In the genomic region with DNA sequence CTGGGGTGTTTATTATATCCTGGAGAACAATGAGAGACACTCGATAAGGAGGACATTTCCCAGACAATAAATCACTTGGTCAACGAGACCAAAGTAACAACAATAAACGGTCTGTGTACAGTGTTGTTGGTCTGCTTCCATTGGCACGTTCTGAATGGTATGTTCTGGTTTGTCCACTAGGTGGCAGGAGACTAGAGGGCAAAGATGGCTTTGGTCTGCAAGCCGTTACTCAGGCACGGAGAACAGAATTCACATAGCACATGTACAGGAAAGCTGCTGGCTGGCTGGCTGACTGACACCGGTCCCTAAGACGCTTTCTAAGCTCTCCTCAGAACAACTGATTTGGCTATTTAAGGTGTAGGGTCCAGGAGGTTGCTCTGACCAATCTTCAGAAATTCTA, we compare ENCODE assay signal across 8 mouse cellular contexts.
DNase-seq lines count a peak whose midpoint lies in the region; ATAC-seq and TF ChIP-seq lines count a peak whose summit lies in the region.

No protein-coding gene starts in this region.

- no peaks in the 10 kb centered on the region for H3K27me3 ChIP-seq in lung, postnatal 0 days (replicated peaks; ENCODE audit: insufficient read depth, low read length)

- 7% methylated on average over 8 of the region's 8 CpGs for WGBS in lung, postnatal 0 days

- peak; percentile 96 for TF ChIP-seq CTCF in lung, postnatal 0 days (IDR thresholded peaks at IDR 0.05)

- no peak overlapping the region for H3K4me2 ChIP-seq in lung, postnatal 0 days (replicated peaks; ENCODE audit: low read depth, low read length)

- no peak overlapping the region for H3K27ac ChIP-seq in lung, postnatal 0 days (ENCODE audit: low read length)

- H3K9me3 ChIP-seq in lung, postnatal 0 days (ENCODE audit: low read length): no peaks in the 10 kb centered on the region

- no peak overlapping the region for H3K9ac ChIP-seq in lung, postnatal 0 days (replicated peaks; ENCODE audit: low read depth)

- H3K36me3 ChIP-seq in lung, postnatal 0 days (ENCODE audit: insufficient read depth, low read length): no peaks in the 10 kb centered on the region

- no peak for TF ChIP-seq EP300 in lung, postnatal 0 days (IDR thresholded peaks at IDR 0.05)

- no peaks in the 10 kb centered on the region for H3K4me1 ChIP-seq in lung, postnatal 0 days (ENCODE audit: insufficient read depth, low read depth, low read length)

- H3K4me3 ChIP-seq in lung, postnatal 0 days (ENCODE audit: low read depth, low read length): no peak overlapping the region

- peak; percentile 44 for ATAC-seq in lung, postnatal 0 days

- DNase-seq in gastrocnemius, adult 18-20 months (ENCODE audit: low spot score): peak; percentile 73
- no peak for DNase-seq in gastrocnemius, postnatal 10 days
- peak; percentile 65 for DNase-seq in WW6 (ENCODE audit: low read depth, low spot score)
- DNase-seq in cerebellum, postnatal 25 days: peak; percentile 65 to 81
- DNase-seq in heart, adult 9 months (ENCODE audit: low spot score in 2 of 2): peak; percentile 30 to 55
- DNase-seq in kidney, postnatal 14 days: peak; percentile 73
- DNase-seq in lung, postnatal 0 days (ENCODE audit: low spot score): peak; percentile 85
- DNase-seq in retina, adult 2 months (ENCODE audit: low read depth, low spot score): peak; percentile 53
